Mouse (Mus musculus) right cerebral cortex, adult 18-20 months (tissue): ENCODE data around the gene Rpusd2.
"Not testable (repeated sequence)": the region's sequence is repeated elsewhere in the genome, so short reads cannot be mapped to it uniquely, and the experiment has no call there.

ENCODE experiments used
- DNase-seq: peaks from one replicate; pipeline ENCODE4 v3.0.0; 2022; ENCODE audit warnings: mixed read lengths

Gene Rpusd2

GRCm38 (mm10) chr2:119034656-119035396 lies at the start of gene Rpusd2:
Gene Rpusd2, plus strand, starts transcription at chr2:119034790.
- peak; percentile 95 for DNase-seq

GRCm38 (mm10) chr2:118995490-118995889 lies 39.1 kb upstream of the Rpusd2 start:
- DNase-seq = peak; percentile 58

- DNase-seq = no peak
Observed at GRCm38 (mm10) chr2:118995919-118996797, 38.4 kb upstream of the Rpusd2 start.

GRCm38 (mm10) chr2:118996798-118997105 lies 37.8 kb upstream of the Rpusd2 start:
- no peak for DNase-seq

- no peak for DNase-seq
Observed at GRCm38 (mm10) chr2:118998115-118998866, 36.3 kb upstream of the Rpusd2 start.

GRCm38 (mm10) chr2:118999025-118999639 lies 35.5 kb upstream of the Rpusd2 start:
- no peak for DNase-seq

GRCm38 (mm10) chr2:119006886-119007285 lies 27.7 kb upstream of the Rpusd2 start:
- DNase-seq = no peak

GRCm38 (mm10) chr2:119009376-119009775 lies 25.2 kb upstream of the Rpusd2 start:
- DNase-seq = no peak

GRCm38 (mm10) chr2:119014989-119015388 lies 19.6 kb upstream of the Rpusd2 start:
- DNase-seq = no peak

- no peak for DNase-seq
Observed at GRCm38 (mm10) chr2:119015604-119016180, 18.9 kb upstream of the Rpusd2 start.

- DNase-seq = not testable (repeated sequence)
Observed at GRCm38 (mm10) chr2:119016312-119016711, 18.3 kb upstream of the Rpusd2 start.

GRCm38 (mm10) chr2:119017647-119018046 lies 16.9 kb upstream of the Rpusd2 start:
- no peak for DNase-seq

GRCm38 (mm10) chr2:119018391-119019122 lies 16.0 kb upstream of the Rpusd2 start:
- DNase-seq = no peak

- no peak for DNase-seq
Observed at GRCm38 (mm10) chr2:119019131-119019530, 15.5 kb upstream of the Rpusd2 start.

- DNase-seq = no peak
Observed at GRCm38 (mm10) chr2:119019538-119019937, 15.1 kb upstream of the Rpusd2 start.

GRCm38 (mm10) chr2:119023154-119023660 lies 11.4 kb upstream of the Rpusd2 start:
- DNase-seq = no peak

- DNase-seq = no peak
Observed at GRCm38 (mm10) chr2:119024536-119025238, 9.9 kb upstream of the Rpusd2 start.

GRCm38 (mm10) chr2:119025239-119025616 lies 9.4 kb upstream of the Rpusd2 start:
- no peak for DNase-seq

GRCm38 (mm10) chr2:119026951-119027350 lies 7.6 kb upstream of the Rpusd2 start:
- no peak for DNase-seq

GRCm38 (mm10) chr2:119028941-119029551 lies 5.5 kb upstream of the Rpusd2 start, which contains the start of gene Ccdc32:
Gene Ccdc32, minus strand, starts transcription at chr2:119029393.
- DNase-seq = peak; percentile 96
